Mouse (Mus musculus): ENCODE data around the gene Klf7.

Klf7 gene

GRCm38 (mm10) chr1:64070947-64071346 lies 51.1 kb downstream of the Klf7 start:
- in situ Hi-C loops (cut with MboI; ENCODE audit: low sequenced_read_pairs), result no loop called here

DNA sequence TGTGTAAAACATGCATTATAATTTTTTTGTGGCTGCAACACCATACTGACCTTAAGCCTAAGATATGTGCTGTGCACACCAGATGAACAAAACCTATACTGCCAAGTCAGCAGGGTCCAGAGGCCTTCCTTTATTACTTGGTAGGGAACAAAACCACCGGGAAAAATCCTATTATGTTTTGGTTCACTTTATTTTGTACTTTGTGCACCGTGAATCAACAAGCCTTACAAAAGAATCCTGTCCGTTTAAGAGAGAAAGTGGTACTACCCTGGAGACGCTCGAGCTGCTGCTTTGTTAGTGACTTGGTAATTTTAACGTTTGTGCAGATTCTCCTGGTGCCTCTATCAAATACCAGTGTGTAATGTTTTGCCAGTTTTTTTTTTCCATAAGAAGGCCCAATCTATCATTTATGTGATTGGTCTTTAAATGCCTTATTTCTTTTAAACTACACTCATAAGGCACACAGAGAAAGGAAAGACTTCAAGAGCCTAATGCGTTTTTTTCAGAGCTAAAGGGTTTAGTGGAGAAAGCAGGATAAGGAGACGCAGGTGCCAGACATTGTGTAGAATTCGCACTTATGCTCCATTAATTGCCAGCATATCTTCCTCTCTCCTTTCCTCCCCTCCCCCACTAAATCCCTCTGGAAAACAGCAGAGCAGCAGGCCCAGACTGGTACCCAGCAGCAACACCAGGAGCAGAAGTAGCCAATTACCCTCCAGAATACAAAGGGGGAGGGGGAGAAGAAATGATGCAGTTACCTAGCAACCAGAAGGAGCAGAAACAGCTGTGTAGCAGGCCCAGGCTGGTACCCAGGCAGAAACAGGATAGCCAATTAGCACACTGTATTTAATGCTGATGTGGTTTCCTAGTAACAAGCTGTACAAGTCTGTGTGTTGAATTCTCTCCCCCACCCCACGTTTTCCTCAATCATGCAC lies 55.5 kb downstream of the Klf7 start:
- in situ Hi-C loops (cut with MboI; ENCODE audit: low sequenced_read_pairs), result no loop called here

DNA sequence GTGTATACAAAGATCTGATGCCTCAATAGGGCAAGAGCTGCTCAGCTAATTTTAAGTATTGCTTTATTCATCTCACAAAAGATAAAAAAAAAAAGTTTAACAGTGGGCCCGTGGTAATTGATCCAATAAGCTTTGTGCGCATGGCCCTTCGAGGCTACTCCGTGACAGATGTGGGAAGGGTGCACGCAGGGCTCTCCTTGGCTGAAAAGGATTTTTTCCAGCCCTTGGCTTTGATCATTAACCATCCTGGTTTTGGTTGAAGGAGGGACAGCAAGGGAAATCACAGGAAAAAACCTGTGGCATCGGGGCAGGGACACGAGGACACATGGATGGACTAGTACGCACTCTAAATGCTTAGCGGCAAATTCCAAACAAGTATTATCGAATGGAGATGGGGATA lies 60.6 kb downstream of the Klf7 start:
- in situ Hi-C loops (cut with MboI; ENCODE audit: low sequenced_read_pairs), result no loop called here

DNA sequence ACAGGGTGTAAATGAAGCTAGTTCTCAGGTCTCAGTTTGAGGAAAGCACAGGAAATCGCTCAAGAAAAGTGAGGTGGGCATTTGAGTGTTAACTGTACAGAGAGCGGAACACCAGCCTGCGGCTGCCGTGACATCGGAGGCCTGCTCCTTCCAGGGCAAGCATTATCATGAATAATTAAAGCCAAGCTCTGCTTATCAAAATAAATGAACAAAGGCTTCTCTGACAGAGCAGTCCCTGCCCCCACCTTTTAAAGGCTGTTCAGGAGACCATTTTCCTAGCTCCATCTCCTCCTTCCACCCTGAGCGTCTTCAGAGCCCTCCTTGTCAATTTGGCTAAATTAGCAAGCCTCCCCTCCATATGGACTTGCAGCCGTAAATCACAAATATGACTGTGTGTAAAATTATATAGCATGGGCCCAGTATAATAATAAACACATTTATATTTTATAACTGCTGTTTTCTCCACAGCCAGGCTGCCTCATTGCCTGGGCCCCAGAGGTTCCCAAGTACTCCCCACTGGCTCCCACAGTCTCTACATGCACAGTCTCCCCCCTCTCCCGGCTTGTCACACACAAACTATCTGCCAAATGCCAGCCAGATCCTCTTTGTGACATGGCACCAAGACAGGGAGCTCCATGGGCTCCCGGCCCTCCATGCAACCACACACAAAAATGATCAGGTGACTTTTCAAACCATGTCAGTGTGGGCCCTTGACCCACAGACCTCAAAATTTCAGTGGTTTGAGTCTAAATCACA lies 61.2 kb downstream of the Klf7 start:
- in situ Hi-C loops (cut with MboI; ENCODE audit: low sequenced_read_pairs), result no loop called here

DNA sequence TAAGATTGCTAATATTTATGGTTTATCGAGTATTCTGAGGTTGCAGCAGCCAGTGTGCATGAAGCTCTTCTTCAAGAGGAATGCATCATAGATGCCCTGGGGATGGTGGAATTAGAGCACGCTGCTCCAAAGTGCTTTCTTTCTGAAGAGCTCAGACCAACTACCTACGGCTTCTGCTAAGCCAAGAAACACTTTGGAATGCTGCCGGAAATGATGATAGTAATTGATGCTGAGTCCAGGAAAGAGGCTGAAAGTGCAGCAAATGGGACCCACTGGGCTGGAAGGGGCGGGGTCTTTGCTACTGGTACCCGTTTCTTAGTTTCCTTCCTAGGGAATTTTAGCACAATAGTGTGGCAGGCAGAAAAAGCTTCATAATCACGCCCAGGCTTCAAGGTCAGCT lies 62.0 kb downstream of the Klf7 start:
- in situ Hi-C loops (cut with MboI; ENCODE audit: low sequenced_read_pairs), result no loop called here

DNA sequence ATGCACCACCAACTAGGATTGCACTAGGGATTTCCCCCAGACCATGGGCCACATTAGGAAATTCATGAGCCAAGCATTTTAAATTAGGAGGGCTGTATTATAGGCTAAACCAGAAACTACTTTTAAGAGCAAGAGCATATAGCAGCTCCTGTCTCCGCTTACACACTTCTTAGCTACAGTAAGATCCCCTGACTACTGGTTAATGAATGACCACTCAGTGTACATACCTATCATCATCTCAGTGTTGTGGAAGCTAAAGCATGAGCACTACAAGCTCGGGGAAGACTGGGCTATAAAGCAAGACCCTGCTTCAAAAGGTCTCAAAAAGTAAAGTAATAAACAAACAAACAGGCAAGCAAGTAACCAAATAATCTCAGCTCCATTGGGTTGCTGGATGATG lies 65.5 kb downstream of the Klf7 start:
- in situ Hi-C loops (cut with MboI; ENCODE audit: low sequenced_read_pairs), result no loop called here

DNA sequence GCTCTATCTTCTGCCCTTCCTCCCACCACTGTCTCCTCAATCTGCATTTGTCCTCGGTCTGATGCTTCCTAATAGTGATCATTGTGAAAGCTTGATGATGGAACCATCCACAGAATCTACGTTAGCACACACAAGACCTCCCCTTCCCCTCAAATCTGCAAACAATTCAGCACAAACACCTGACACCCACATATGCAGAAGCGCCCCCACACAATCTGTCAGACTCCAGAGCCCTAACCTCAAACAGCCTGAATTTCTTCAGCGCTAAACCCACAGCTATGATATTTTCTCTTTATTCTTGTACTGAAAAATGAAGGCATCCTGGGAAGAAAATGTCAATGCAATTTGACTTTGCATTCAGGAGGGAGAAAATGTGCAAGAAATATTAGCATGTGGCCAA lies 66.1 kb downstream of the Klf7 start:
- in situ Hi-C loops (cut with MboI; ENCODE audit: low sequenced_read_pairs), result no loop called here

- in situ Hi-C loops (cut with MboI; ENCODE audit: low sequenced_read_pairs), result no loop called here
These were observed 66.9 kb downstream of the Klf7 start for GRCm38 (mm10) chr1:64055210-64055609.

GRCm38 (mm10) chr1:64052069-64052750 lies 69.9 kb downstream of the Klf7 start:
- in situ Hi-C loops (cut with MboI; ENCODE audit: low sequenced_read_pairs), result no loop called here

DNA sequence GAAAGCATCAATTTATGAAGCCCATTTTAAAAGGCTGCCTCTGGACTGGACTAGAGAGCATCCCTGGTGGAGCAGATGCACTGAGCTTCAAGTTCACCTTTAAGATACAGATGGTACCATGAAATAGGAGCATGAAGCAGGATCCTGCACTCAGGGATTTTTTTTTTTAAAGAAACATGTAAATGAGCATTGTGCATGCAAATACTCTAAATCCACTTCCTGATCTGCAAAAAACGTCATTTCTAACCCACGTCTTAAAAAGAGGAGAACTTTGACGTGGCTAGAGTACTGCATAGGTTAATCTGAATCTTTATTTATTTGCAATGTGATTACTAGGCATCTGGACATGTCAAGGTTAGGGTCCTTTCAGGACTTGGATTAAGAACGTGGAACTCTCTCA lies 73.5 kb downstream of the Klf7 start:
- in situ Hi-C loops (cut with MboI; ENCODE audit: low sequenced_read_pairs), result no loop called here

- in situ Hi-C loops (cut with MboI; ENCODE audit: low sequenced_read_pairs), result no loop called here
These were observed 75.3 kb downstream of the Klf7 start for GRCm38 (mm10) chr1:64046802-64047156.

GRCm38 (mm10) chr1:64046087-64046801 lies 75.8 kb downstream of the Klf7 start:
- in situ Hi-C loops (cut with MboI; ENCODE audit: low sequenced_read_pairs), result no loop called here

- in situ Hi-C loops (cut with MboI; ENCODE audit: low sequenced_read_pairs), result no loop called here
These were observed 77.5 kb downstream of the Klf7 start for GRCm38 (mm10) chr1:64044577-64044976.

DNA sequence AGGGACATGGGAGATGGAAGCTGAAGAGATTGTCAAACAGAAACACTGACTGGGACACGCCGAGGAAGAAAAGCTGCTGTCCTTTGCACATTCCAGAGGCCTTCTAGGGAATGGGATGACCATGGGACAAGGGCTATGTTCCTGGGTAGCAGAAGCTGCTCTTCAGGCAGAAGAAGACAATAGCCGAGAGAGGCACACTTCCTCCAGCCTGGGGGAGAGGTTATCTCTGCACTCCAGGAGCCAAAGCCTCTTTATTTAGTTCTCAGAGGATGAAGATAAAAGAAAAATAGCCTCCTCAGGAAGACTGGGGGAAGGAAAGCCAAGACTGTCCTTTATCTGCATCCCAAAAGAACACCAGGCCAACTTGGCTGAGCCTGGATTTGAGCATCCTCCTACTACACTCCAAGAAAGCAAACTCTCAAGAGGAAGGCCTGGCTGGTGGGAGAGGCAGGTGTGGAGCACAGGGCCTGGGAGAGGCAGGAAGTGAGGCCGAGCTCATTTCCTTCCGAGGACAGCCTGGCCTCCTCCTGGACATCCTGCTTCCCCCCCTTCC lies 81.2 kb downstream of the Klf7 start:
- in situ Hi-C loops (cut with MboI; ENCODE audit: low sequenced_read_pairs), result no loop called here

GRCm38 (mm10) chr1:64040061-64040686 lies 81.9 kb downstream of the Klf7 start:
- in situ Hi-C loops (cut with MboI; ENCODE audit: low sequenced_read_pairs), result no loop called here

DNA sequence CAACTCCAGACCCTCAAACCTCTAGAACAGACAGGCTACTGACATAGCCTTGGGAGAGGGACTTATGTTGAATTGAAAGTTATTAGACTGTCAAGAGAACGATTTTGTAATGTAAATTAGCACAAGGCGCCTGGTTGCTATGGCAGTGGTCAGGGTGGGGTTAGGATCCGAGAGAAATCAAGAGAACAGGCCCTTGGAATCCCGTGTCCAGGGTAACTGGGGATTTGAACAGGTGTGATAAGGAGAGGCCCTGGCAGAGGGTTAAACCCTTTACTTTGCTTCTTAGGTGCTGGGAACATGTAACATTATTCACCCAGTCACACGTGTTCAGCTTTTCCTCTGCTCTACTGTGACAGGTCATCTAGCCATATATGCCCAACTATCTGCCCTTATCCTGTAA lies 83.7 kb downstream of the Klf7 start:
- in situ Hi-C loops (cut with MboI; ENCODE audit: low sequenced_read_pairs), result no loop called here

- in situ Hi-C loops (cut with MboI; ENCODE audit: low sequenced_read_pairs), result no loop called here
These were observed 84.3 kb downstream of the Klf7 start for GRCm38 (mm10) chr1:64037800-64038199.

DNA sequence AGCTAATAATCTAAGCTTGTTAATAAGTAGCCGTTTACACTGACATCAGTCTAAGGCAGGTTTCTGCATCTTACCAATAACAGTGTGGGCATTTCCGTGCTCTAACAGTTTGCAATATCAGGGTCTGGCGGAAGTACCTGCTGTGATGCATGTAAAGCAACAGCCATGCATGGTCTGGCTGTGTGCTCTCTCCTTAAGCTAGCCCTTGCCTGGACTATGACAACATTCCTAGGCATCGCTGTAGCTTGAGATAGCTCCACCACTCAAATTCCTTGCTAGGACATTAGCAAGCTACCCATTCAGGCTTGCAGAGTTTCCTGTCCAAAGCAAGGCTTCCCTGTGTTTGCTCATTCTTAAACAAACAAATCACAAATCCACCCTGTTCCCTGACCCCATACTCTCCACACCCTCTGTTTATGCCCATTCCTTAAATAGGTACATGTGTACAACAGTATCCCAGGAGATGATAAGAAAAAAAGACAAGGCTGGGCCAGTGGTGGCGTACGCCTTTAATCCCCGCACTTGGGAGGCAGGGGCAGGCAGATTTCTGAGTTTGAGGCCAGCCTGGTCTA lies 85.1 kb downstream of the Klf7 start:
- in situ Hi-C loops (cut with MboI; ENCODE audit: low sequenced_read_pairs), result no loop called here

DNA sequence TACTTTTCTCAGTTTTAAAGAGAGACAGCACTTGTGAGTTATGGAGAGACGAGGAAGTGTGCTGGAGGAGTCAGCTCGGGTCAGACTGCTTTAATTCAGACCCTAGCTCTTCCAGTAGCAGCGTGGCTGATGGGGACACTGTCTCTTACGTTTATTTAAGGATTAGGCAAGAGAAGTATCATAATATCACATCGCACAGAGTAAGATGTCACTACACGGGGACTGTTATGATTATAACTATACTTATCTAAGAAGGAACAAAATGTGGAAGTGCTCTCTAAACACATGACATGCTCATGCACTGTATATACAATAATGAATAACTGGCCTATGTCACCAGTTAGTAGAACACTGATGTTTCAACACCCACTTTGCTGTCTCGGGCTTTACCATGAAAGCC lies 86.3 kb downstream of the Klf7 start:
- in situ Hi-C loops (cut with MboI; ENCODE audit: low sequenced_read_pairs), result no loop called here
